Mouse (Mus musculus): ENCODE results near the gene Faap100. TPM values are rescaled to one million over a fixed set of nuclear protein-coding genes. Genes with fewer than 3 reads are reported as not detected.
A peak's percentile ranks its signal among the peaks of the same experiment; 100 is the strongest.

The Faap100 gene
- polyA plus RNA-seq, 1 experiment from 2014 or later = 32.5 TPM

DNA sequence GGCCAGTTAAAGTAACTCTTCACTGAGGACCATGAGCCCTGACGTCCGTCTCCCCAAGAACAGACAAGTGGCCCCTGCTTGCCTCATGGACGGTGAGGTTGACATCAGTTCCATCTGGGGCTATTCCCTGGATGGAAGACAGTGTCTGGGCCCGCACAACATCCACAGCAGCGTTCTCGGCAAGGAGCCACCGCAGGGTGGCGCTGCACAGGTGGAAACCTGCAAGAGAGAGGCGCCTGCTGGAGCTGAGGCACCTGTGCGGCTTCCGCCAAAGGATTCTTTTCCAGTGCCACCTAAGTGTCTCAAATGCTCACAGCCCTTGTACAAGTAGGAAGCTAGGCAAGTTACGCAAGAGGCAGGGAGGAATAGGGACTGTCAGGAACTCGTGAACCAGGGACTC, 5.5 kb downstream of the Faap100 start:
- Histone ChIP-seq H3K4me1 (peaks cover 37% of the 10 kb centered on the region), H3K4me3 (no peak overlapping the region), H3K9me3 (no peaks in the 10 kb centered on the region), H3K27me3 (ENCODE audit: insufficient read depth, poor library complexity, severe bottlenecking) (no peaks in the 10 kb centered on the region), H3K27ac (no peak overlapping the region), H3K36me3 (peaks cover 90% of the 10 kb centered on the region)
- whole genome bisulfite sequencing = 63% methylated on average over 13 of the region's 13 CpGs
- no peak for DNase-seq (ENCODE audit: low spot score)

DNA sequence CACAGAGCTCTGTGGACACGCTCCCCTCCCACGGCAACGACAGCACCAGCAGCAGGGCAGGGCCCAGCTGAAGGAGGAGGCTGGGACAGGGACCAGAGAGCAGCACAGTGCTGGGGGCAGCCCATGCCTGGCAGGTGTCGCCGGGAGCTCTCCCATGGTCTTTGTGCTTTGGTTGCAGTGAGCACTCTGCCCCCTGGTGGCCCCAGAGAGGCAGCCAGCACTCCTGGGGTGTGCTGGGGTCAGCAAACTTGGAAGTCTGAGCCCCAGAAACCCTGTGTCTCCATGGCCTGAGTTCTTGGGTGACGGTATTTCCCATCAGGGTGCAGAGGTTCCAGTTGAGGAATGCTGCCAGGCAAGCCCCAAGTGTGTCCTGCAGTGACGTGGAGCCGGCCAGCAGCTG, 8.9 kb downstream of the Faap100 start:
- H3K27me3 ChIP-seq (ENCODE audit: insufficient read depth, poor library complexity, severe bottlenecking) = no peaks in the 10 kb centered on the region
- no peaks in the 10 kb centered on the region for H3K9me3 ChIP-seq
- peaks cover 62% of the 10 kb centered on the region for H3K36me3 ChIP-seq
- no peak for DNase-seq (ENCODE audit: low spot score)
- WGBS = 47% methylated on average over 8 of the region's 8 CpGs
- peak overlapping the region; percentile 44; the same call in 1 of the 2 replicates for H3K27ac ChIP-seq
- peaks cover 52% of the 10 kb centered on the region for H3K4me1 ChIP-seq
- H3K4me3 ChIP-seq = no peak overlapping the region

DNA sequence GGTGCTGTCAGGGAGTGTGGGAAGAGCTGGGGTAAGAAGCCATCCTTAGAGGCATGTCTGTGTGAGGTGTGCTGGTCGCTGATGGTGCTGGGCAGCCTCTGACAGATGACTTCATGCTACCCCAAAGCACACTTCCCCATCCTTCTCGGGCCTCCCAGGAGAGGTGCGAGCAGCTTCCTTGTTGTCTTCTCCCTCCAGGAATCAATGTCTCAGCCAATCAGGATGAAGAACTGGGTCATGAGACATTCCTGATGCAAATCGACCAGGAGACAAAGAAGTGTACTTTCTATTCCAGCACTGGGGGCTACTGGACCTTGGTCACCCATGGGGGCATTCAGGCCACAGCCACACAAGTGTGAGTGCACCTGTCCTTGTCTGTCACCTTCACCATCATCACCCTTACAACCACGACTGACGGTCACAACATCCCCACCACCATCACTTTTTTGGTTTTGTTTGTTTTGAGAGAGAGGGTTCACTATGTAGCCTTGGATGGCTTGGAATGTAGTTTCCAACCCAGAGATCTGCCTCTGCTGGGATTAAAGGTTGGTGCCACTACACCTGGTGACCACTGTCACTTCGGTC, 12.0 kb downstream of the Faap100 start:
- H3K36me3 ChIP-seq = peaks cover 30% of the 10 kb centered on the region
- H3K4me1 ChIP-seq = peaks cover 60% of the 10 kb centered on the region
- WGBS = 38% methylated on average over 7 of the region's 7 CpGs
- DNase-seq (ENCODE audit: low spot score) = no peak
- no peak overlapping the region for H3K4me3 ChIP-seq
- H3K9me3 ChIP-seq = no peaks in the 10 kb centered on the region
- H3K27me3 ChIP-seq (ENCODE audit: insufficient read depth, poor library complexity, severe bottlenecking) = no peaks in the 10 kb centered on the region
- peak overlapping the region; percentile 26; the same call in 1 of the 2 replicates for H3K27ac ChIP-seq

DNA sequence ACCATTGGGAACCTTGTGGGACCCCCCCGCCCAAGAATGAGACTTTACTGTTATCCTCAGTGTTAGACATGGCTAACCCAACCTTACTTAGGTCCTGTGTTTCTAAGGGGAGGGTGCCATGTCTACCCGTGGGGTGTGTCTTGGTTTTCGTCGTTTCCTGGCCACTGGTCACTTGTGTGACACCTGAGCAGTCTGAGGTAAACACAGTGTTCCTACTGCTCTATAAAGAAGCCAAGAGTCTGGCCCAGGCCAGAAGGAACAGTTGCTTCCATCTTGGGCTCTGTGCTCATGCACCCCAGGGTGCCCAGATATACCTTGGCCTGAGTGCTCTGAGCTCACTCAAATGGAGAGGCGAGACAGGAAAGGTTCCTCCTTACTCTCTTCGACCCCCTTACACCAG, 15.7 kb downstream of the Faap100 start:
- no peak overlapping the region for H3K27ac ChIP-seq
- DNase-seq (ENCODE audit: low spot score) = no peak
- H3K4me1 ChIP-seq = peaks cover 75% of the 10 kb centered on the region
- no peak overlapping the region for H3K4me3 ChIP-seq
- H3K36me3 ChIP-seq = no peaks in the 10 kb centered on the region
- H3K9me3 ChIP-seq = no peaks in the 10 kb centered on the region
- H3K27me3 ChIP-seq (ENCODE audit: insufficient read depth, poor library complexity, severe bottlenecking) = no peaks in the 10 kb centered on the region; the same call in 1 of the 2 replicates
- WGBS = 74% methylated on average over 6 of the region's 6 CpGs

DNA sequence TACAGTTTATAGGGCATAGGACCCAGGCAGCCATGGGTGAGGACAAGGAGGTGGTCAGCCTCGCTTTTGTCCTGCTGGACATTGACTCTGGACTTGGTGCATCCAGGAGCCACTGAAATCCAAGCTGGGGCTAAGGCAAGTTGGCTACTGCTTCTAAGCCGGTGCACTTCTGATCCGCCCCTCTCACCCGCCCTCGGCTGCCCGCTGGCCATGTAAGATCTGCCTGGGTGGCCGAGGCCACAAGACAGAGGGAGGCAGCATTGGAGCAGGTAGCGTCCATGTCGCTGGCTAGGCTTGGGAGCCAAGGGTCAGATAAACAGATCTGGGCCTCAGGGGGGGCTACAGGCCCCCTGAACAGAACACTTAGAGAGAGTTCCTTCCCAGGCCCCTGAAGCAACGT, 17.3 kb downstream of the Faap100 start, which contains the start of gene Fscn2:
Gene Fscn2 (plus strand): TSS at position 240 of the 400 bp plus-strand sequence.
- H3K4me1 ChIP-seq = peaks cover 69% of the 10 kb centered on the region
- no peaks in the 10 kb centered on the region; the same call in 1 of the 2 replicates for H3K27me3 ChIP-seq (ENCODE audit: insufficient read depth, poor library complexity, severe bottlenecking)
- 80% methylated on average over 10 of the region's 10 CpGs for WGBS
- H3K4me3 ChIP-seq = no peak within 1 kb of the TSS
- H3K27ac ChIP-seq = 0 out of 2 replicates have a peak within 1 kb of the TSS, but pooled peaks have one; percentile 32
- no peaks in the 10 kb centered on the region for H3K36me3 ChIP-seq
- DNase-seq (ENCODE audit: low spot score) = no peak
- no peaks in the 10 kb centered on the region for H3K9me3 ChIP-seq

DNA sequence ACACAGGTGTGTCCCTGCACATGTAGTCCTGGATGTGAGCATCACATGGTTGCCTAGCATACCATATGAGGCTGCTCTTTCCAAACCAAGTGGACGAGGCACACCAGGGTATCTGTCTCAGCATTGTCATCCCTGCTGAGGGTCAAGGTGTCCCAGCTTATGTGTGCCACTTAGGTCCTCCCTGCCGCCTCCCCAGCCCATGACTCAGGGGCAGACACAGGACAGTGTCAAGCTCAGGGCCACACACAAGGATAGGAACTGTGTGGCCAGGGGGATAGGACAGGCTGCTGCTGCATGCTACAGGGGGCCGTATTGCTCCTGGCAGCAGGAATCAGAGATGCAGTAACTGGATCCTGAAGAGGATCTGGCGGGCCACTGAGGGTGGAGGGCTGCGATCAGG, 17.8 kb downstream of the Faap100 start:
- H3K4me1 ChIP-seq = peaks cover 67% of the 10 kb centered on the region
- no peak for DNase-seq (ENCODE audit: low spot score)
- H3K27me3 ChIP-seq (ENCODE audit: insufficient read depth, poor library complexity, severe bottlenecking) = no peaks in the 10 kb centered on the region; the same call in 1 of the 2 replicates
- no peak overlapping the region for H3K27ac ChIP-seq
- H3K9me3 ChIP-seq = no peaks in the 10 kb centered on the region
- H3K36me3 ChIP-seq = no peaks in the 10 kb centered on the region
- WGBS = 81% methylated on average over 5 of the region's 5 CpGs
- H3K4me3 ChIP-seq = no peak overlapping the region

DNA sequence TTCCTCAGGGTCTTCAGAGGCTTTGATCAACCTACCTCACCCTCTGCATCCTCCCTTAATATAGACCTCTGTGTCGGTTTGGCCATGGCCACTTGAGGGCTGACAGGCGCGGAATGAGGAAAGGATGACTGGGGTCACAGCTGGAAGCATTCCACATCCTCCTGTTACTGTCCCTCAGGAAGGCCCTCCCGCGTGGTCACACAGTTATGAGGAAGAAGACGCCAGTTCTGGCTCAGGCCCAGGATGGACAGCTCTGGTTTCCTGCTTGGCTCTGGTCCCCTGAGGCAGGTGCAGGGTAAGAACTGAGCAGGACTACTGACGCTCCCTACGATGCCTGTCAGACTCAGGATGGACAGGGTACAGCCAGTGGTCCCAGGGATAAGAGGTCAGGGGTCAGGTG, 18.5 kb downstream of the Faap100 start:
- DNase-seq (ENCODE audit: low spot score) = no peak
- Histone ChIP-seq H3K4me3 (no peak overlapping the region), H3K27ac (peak overlapping the region; percentile 19), H3K36me3 (no peaks in the 10 kb centered on the region), H3K9me3 (no peaks in the 10 kb centered on the region), H3K4me1 (peaks cover 67% of the 10 kb centered on the region), H3K27me3 (ENCODE audit: insufficient read depth, poor library complexity, severe bottlenecking) (no peaks in the 10 kb centered on the region; the same call in 1 of the 2 replicates)
- 49% methylated on average over 8 of the region's 8 CpGs for WGBS

DNA sequence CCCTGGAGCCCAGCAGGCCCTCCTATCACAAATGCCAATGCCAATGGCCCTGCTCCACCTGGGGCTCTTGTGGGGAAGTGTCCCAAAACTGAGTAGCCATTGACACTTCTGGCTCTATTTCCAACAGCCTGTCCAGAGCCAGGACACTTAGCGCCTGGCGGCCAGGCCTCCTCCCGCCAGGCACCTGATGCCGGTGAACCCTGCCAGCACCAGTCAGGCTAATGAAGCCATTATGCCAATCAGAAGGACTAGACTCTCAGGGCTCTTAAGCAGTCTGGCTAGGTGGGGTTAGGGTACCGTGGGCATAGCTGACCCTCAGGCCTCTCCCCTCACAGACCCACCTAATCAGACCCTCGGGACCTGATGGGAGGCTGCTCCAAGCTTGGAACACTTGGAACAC, 19.2 kb downstream of the Faap100 start:
- Histone ChIP-seq H3K4me3 (no peak overlapping the region), H3K27me3 (ENCODE audit: insufficient read depth, poor library complexity, severe bottlenecking) (no peaks in the 10 kb centered on the region; the same call in 1 of the 2 replicates), H3K27ac (peak overlapping the region; percentile 19), H3K9me3 (no peaks in the 10 kb centered on the region), H3K36me3 (no peaks in the 10 kb centered on the region), H3K4me1 (peaks cover 74% of the 10 kb centered on the region)
- 81% methylated on average over 6 of the region's 6 CpGs for whole genome bisulfite sequencing
- no peak for DNase-seq (ENCODE audit: low spot score)

DNA sequence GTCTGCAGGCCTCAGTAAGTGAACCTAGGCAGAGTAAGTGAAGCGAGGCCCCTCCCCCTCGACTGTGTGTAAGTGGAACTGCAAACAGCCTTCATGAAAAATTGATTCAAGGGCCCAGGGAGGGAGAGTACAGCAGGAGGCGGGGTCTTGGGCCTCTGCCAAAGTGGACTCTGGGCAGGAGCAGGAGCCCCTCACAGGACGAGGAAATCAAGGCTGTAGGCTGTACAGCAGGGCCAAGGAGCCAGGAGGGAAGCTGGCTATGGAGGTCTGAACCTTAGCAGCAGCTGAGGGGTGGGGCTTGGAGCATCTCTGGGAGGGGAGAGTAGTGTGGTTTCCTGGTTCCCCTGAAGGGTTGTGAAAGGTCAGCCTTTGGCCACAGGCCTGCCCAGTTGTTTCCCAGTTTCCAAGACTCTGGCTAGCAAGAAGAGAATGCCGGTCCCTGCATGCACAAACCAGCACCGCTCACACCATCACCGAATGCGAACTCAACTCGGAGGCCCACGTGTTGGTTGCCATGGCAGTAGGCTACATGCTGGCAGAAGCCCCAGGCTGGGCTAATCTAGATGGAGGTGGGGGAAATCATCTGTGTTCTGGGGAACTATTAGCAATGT, 20.7 kb downstream of the Faap100 start:
- 33% methylated on average over 10 of the region's 10 CpGs for WGBS

DNA sequence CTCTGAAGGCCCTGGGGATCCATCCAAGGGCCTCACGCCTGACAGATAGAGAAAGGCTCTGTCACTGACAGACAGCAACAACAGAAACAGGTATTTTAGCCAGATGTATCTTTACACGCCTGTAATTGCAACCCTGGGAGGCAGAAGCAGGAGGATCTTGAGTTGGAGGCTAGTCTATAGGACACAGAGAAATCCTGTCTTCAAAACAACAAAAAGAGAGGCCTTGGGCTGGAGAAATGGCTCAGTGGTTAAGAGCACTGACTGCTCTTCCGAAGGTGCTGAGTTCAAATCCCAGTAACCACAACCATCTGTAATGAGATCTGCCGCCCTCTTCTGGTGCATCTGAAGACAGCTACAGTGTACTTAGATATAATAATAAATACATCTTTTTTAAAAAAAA, 21.7 kb downstream of the Faap100 start:
- no peaks in the 10 kb centered on the region; the same call in 1 of the 2 replicates for H3K27me3 ChIP-seq (ENCODE audit: insufficient read depth, poor library complexity, severe bottlenecking)
- no peaks in the 10 kb centered on the region for H3K36me3 ChIP-seq
- no peaks in the 10 kb centered on the region for H3K9me3 ChIP-seq
- H3K27ac ChIP-seq = no peak overlapping the region
- no peak overlapping the region for H3K4me3 ChIP-seq
- H3K4me1 ChIP-seq = peaks cover 82% of the 10 kb centered on the region
- WGBS = 94% methylated on average over 4 of the region's 4 CpGs
- no peak for DNase-seq (ENCODE audit: low spot score)

More for the DNA sequence above, 20.7 kb downstream of the Faap100 start:
- no peak for DNase-seq (ENCODE audit: low spot score)
- H3K27me3 ChIP-seq (ENCODE audit: insufficient read depth, poor library complexity, severe bottlenecking) = no peaks in the 10 kb centered on the region; the same call in 1 of the 2 replicates
- peak overlapping the region; percentile 31 for H3K4me3 ChIP-seq
- H3K36me3 ChIP-seq = no peaks in the 10 kb centered on the region
- H3K4me1 ChIP-seq = peaks cover 80% of the 10 kb centered on the region
- peak overlapping the region; percentile 80 for H3K27ac ChIP-seq
- no peaks in the 10 kb centered on the region for H3K9me3 ChIP-seq

DNA sequence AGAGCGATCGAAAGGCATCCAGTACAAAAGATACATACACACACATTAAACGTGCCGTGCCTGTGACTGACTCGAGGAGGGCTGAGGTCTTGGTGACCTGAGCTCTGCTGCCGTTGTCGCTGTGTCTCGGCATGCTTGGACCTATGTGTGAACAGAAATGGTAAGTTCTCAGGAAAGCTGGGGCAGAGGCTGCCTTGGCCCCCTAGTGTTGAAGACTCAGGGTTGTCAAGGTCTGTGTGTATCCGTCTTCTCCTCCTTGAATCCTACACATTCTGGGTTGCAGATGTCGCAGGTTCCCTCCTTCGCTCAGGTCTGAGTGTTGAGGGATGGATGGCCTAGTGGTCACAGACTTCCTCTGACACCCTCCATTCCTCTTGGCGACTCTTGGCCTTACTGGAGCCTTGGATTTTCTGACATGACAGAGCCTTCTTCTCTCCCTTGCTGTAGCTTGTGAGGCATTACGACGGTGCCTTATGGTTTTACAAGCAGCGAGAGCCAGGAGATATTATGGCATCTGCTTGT, 22.2 kb downstream of the Faap100 start:
- Histone ChIP-seq H3K9me3 (no peaks in the 10 kb centered on the region), H3K4me1 (peaks cover 85% of the 10 kb centered on the region), H3K36me3 (no peaks in the 10 kb centered on the region), H3K4me3 (no peak overlapping the region), H3K27me3 (ENCODE audit: insufficient read depth, poor library complexity, severe bottlenecking) (no peaks in the 10 kb centered on the region; the same call in 1 of the 2 replicates), H3K27ac (peak overlapping the region; percentile 10; the same call in 1 of the 2 replicates)
- WGBS = 78% methylated on average over 15 of the region's 15 CpGs
- DNase-seq (ENCODE audit: low spot score) = no peak

DNA sequence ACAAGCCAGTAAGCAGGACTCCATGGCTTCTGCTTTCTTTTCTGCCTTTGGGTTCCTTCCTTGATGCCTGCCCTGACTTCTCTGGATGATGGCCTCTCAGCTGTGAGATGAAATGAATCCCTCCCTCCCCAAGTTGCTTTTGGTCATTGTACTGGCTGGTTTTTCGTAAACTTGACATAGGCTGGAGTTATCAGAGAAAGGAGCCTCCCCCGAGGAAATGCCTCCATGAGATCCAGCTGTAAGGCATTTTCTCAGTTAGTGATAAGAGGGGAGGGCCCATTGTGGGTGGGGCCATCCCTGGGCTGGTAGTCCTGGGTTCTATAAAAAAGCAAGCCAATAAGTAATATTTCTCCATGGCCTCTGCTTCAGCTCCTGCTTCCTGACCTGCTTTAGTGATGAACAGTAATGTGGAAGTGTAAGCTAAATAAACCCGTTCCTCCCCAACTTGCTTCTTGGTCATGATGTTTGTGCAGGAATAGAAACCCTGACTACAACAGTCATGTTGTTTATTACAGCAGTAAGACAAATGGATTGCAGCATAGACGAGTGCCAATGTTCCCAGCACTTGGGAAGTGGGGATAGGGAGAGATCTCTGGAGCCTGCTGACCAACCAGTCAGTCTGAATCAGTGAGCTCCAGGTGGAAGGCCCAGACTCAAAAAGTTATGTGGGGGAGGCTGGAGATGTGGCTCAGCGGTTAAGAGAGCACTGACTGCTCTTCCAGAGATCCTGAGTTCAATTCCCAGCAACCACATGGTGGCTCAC, 23.1 kb downstream of the Faap100 start:
- Histone ChIP-seq H3K4me1 (peaks cover 86% of the 10 kb centered on the region), H3K4me3 (peak overlapping the region; percentile 22; the same call in 1 of the 2 replicates), H3K27ac (peak overlapping the region; percentile 87; the same call in 1 of the 2 replicates), H3K9me3 (no peaks in the 10 kb centered on the region), H3K27me3 (ENCODE audit: insufficient read depth, poor library complexity, severe bottlenecking) (no peaks in the 10 kb centered on the region; the same call in 1 of the 2 replicates), H3K36me3 (no peaks in the 10 kb centered on the region)
- DNase-seq (ENCODE audit: low spot score) = no peak
- WGBS = 45% methylated on average over 5 of the region's 5 CpGs
